Mouse (Mus musculus) heart, postnatal 0 days (tissue): ENCODE results near the gene B230118H07Rik.

ENCODE experiments used
- CTCF ChIP-seq: IDR thresholded peaks from 2 replicates; pipeline ENCODE4 v1.5.1; 2016; ENCODE audit warnings: antibody characterized with exemption, control low read depth, low read depth
- EP300 ChIP-seq: IDR thresholded peaks from 2 replicates; pipeline ENCODE4 v1.6.1; 2016; ENCODE audit warnings: antibody characterized with exemption, low read depth

DNA sequence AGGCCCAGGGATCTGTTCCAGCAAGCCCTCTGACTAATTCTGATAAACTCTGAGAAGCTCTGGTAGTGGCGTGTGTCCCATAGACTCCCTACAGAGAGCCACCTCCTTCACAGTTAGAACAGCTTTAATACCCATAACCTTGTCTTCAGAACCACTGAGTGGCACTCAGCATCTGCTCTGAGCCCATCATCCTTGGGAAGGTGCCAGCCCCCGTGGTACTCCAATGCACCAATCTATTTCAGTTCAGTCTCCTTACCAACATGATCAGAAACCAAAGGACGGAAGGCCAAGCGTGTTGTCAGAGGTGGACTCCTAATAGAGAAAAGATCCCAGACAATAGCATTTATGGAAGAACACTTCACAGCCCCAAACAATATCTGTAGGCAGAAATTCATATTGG is 124.2 kb downstream of the B230118H07Rik start:
- TF ChIP-seq EP300 (no peak), CTCF (no peak)
